Mouse (Mus musculus): ENCODE data around the gene Gm3667. TPM values are rescaled to one million over a fixed set of nuclear protein-coding genes. Genes with fewer than 3 reads are reported as not detected.
"Not testable (repeated sequence)": the region's sequence is repeated elsewhere in the genome, so short reads cannot be mapped to it uniquely, and the experiment has no call there.

The Gm3667 gene
- polyA plus RNA-seq (2011; ENCODE audit: insufficient read depth, insufficient read length, low replicate concordance, missing spikeins) = not detected in 2 replicates

GRCm38 (mm10) chr14:6889521-6890012, at the start of gene Gm3667:
Gene Gm3667 (minus strand): TSS chr14:6889962.
- not testable (repeated sequence) for H3K4me1 ChIP-seq (ENCODE audit: control insufficient read depth, insufficient read depth, low read length); H3K27ac ChIP-seq (ENCODE audit: control insufficient read depth, insufficient read depth, low read depth, low read length, poor library complexity); H3K4me3 ChIP-seq (replicated peaks; ENCODE audit: control insufficient read depth, low read depth, low read length)
- under 1% methylated on average over 37 of the region's 43 CpGs for WGBS

GRCm38 (mm10) chr14:6899881-6900280, 10.1 kb upstream of the Gm3667 start:
- 97% methylated on average over 18 of the region's 24 CpGs for whole genome bisulfite sequencing
- H3K4me3 ChIP-seq (replicated peaks; ENCODE audit: control insufficient read depth, low read depth, low read length); H3K27ac ChIP-seq (ENCODE audit: control insufficient read depth, insufficient read depth, low read depth, low read length, poor library complexity); H3K4me1 ChIP-seq (ENCODE audit: control insufficient read depth, insufficient read depth, low read length): not testable (repeated sequence)

- WGBS = 22% methylated on average over 5 of the region's 5 CpGs
Observed at GRCm38 (mm10) chr14:6888811-6889210, 951 bp downstream of the Gm3667 start.

DNA sequence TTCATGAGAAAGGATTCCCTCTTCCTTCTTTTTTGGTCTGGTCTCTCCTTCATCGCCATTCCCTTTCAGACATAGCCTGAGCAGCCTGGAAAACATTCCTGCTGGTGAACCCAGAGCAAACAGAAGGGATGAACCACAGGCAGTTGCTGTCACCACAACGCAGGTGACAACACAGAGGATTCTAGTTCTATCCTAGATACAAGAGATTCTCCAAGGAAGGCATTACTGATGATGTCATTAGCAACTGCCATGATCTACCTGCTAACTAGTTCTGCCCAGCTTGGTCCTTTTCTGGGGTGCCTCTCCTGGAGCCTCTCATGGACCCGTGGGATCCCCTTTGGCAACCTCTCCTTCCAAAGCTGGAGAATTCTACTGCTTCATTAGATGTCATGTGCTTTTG, 49.6 kb downstream of the Gm3667 start, which contains the start of gene Gm3642:
TSS of gene Gm3642 (minus strand) at position 101 of the 400 bp plus-strand sequence.
- WGBS = no CpG with 5 or more reads among the region's 3 CpGs
- H3K4me3 ChIP-seq (replicated peaks; ENCODE audit: control insufficient read depth, low read depth, low read length); H3K27ac ChIP-seq (ENCODE audit: control insufficient read depth, insufficient read depth, low read depth, low read length, poor library complexity); H3K4me1 ChIP-seq (ENCODE audit: control insufficient read depth, insufficient read depth, low read length): not testable (repeated sequence)

More at GRCm38 (mm10) chr14:6888811-6889210, 951 bp downstream of the Gm3667 start:
- not testable (repeated sequence) for H3K27ac ChIP-seq (ENCODE audit: control insufficient read depth, insufficient read depth, low read depth, low read length, poor library complexity); H3K4me1 ChIP-seq (ENCODE audit: control insufficient read depth, insufficient read depth, low read length); H3K4me3 ChIP-seq (replicated peaks; ENCODE audit: control insufficient read depth, low read depth, low read length)

- not testable (repeated sequence) for H3K4me3 ChIP-seq (replicated peaks; ENCODE audit: control insufficient read depth, low read depth, low read length); H3K27ac ChIP-seq (ENCODE audit: control insufficient read depth, insufficient read depth, low read depth, low read length, poor library complexity); H3K4me1 ChIP-seq (ENCODE audit: control insufficient read depth, insufficient read depth, low read length)
- 81% methylated on average over 3 of the region's 3 CpGs for WGBS
Observed at GRCm38 (mm10) chr14:6823297-6823696, 66.5 kb downstream of the Gm3667 start.

Other genes with a start within 250 kb of the Gm3667 start
- not detected in 2 replicates for gene Gm10251, start 205.8 kb downstream of the Gm3667 start, polyA plus RNA-seq (2011; ENCODE audit: insufficient read depth, insufficient read length, low replicate concordance, missing spikeins)
- not detected in 2 replicates for gene Gm8050, start 169.7 kb downstream of the Gm3667 start, polyA plus RNA-seq (2011; ENCODE audit: insufficient read depth, insufficient read length, low replicate concordance, missing spikeins)
- gene Gm3636, start 147.6 kb downstream of the Gm3667 start, polyA plus RNA-seq (2011; ENCODE audit: insufficient read depth, insufficient read length, low replicate concordance, missing spikeins) = not detected in 2 replicates
- not detected in 2 replicates for gene Gm8362, start 115.6 kb downstream of the Gm3667 start, polyA plus RNA-seq (2011; ENCODE audit: insufficient read depth, insufficient read length, low replicate concordance, missing spikeins)
- gene Gm3642, start 49.7 kb downstream of the Gm3667 start, polyA plus RNA-seq (2011; ENCODE audit: insufficient read depth, insufficient read length, low replicate concordance, missing spikeins) = not detected in 2 replicates
- not detected in 2 replicates for gene Gm6356, start 83.9 kb upstream of the Gm3667 start, polyA plus RNA-seq (2011; ENCODE audit: insufficient read depth, insufficient read length, low replicate concordance, missing spikeins)
- gene Gm10406, start 137.5 kb upstream of the Gm3667 start, polyA plus RNA-seq (2011; ENCODE audit: insufficient read depth, insufficient read length, low replicate concordance, missing spikeins) = not detected in 2 replicates
- gene Gm3685, start 155.0 kb upstream of the Gm3667 start, polyA plus RNA-seq (2011; ENCODE audit: insufficient read depth, insufficient read length, low replicate concordance, missing spikeins) = not detected in 2 replicates
- not detected in 2 replicates for gene Gm3696, start 210.7 kb upstream of the Gm3667 start, polyA plus RNA-seq (2011; ENCODE audit: insufficient read depth, insufficient read length, low replicate concordance, missing spikeins)
- not detected in 2 replicates for gene Gm6676, start 235.4 kb upstream of the Gm3667 start, polyA plus RNA-seq (2011; ENCODE audit: insufficient read depth, insufficient read length, low replicate concordance, missing spikeins)